Mouse (Mus musculus) embryonic facial prominence, embryonic 15.5 days (tissue): ENCODE measurements around the gene Sgms1. TPM values are rescaled to one million over a fixed set of nuclear protein-coding genes. Genes with fewer than 3 reads are reported as not detected.

ENCODE experiments used
- ATAC-seq: fragments of 200-750 bp; cut with Nextera tagmentation; 2 replicates; pipeline ENCODE4 v1.8.0; 2017; ENCODE audit warnings: low read depth, moderate TSS enrichment; ENCODE audit not compliant: insufficient number of reproducible peaks, low FRiP score, low TSS enrichment
- H3K27ac ChIP-seq: fragments of 300-500 bp; sonication (generic); replicated peaks from 2 replicates; pipeline ENCODE4 v1.5.1; 2015; ENCODE audit warnings: mild to moderate bottlenecking, inconsistent platforms
- H3K27me3 ChIP-seq: fragments of 300-500 bp; sonication (generic); 2 replicates; pipeline ENCODE4 v1.6.1; 2015; ENCODE audit warnings: inconsistent platforms
- H3K36me3 ChIP-seq: fragments of 300-500 bp; sonication (generic); 2 replicates; pipeline ENCODE4 v1.6.1; 2015; ENCODE audit warnings: mild to moderate bottlenecking, inconsistent platforms
- H3K4me1 ChIP-seq: fragments of 300-500 bp; sonication (generic); 2 replicates; pipeline ENCODE4 v1.6.1; 2015; ENCODE audit warnings: inconsistent platforms
- H3K4me2 ChIP-seq: fragments of 300-500 bp; sonication (generic); replicated peaks from 2 replicates; pipeline ENCODE4 v1.6.1; 2015; ENCODE audit warnings: mild to moderate bottlenecking, inconsistent platforms
- H3K4me3 ChIP-seq: fragments of 300-500 bp; sonication (generic); replicated peaks from 2 replicates; pipeline ENCODE4 v1.5.1; 2015; ENCODE audit warnings: mild to moderate bottlenecking, inconsistent platforms
- H3K9ac ChIP-seq: fragments of 300-500 bp; sonication (generic); 2 replicates; pipeline ENCODE4 v1.6.1; 2015; ENCODE audit warnings: inconsistent platforms
- H3K9me3 ChIP-seq: fragments of 300-500 bp; sonication (generic); replicated peaks from 2 replicates; pipeline ENCODE4 v1.6.1; 2016; ENCODE audit warnings: inconsistent platforms
- WGBS: fragments of 180-500 bp; shearing (Covaris S2); methylation state at CpG from one replicate; pipeline ENCODE4 v1.1.7; 2015; 5-methylcytosine and 5-hydroxymethylcytosine counted together
- polyA plus RNA-seq: library from polyadenylated mRNA; unstranded; fragments of >200 nt; fragmentation: Nextera tagmentation; extraction: Ambion mirVana; gene quantifications from 2 replicates; pipeline ENCODE4 v1.2.1, GENCODE M21; 2015

Sgms1 gene
- polyA plus RNA-seq, 1 experiment from 2014 or later, result 38.8 TPM

DNA sequence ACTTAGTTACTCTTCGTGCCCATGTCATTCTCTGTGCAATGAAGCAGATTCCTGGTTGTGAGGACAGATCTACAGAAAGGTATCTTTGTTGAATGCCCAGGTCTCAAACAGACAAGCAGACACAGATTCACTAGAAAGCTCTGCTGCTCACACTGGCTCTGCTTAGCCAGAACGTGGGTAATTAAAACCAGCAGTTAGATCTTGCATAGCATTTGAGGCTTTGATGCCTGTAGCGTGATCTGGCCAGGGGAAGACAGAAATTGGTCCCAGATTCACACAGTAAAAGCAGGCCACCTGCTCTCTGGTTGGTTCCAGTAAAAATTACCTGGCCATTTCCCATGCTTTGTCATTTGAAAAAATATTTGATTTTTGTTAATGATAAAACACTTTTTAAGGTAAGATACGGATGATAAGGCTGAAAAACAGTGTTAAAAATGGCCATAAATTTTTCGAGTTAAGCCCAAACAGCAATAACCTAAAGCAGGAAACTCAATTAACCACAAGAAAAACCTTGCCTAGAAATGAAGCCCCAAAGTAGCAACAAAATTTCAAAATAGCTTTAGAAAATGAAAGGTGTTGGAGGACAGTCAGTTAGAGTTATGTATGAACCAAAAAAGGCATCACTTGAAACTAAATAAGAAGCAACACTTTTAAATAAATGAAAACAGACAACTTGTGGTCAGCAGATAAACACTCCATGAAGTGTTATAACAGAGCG lies 154.6 kb downstream of the Sgms1 start:
- ATAC-seq, result no peak
- peaks cover 9% of the 10 kb centered on the region; the same call in 1 of the 2 replicates for H3K4me1 ChIP-seq
- 39% methylated on average over 6 of the region's 6 CpGs for WGBS
- no peaks in the 10 kb centered on the region for H3K27me3 ChIP-seq
- H3K36me3 ChIP-seq, result no peaks in the 10 kb centered on the region
- H3K4me3 ChIP-seq, result no peak overlapping the region
- no peak overlapping the region for H3K4me2 ChIP-seq
- H3K9me3 ChIP-seq, result no peaks in the 10 kb centered on the region
- no peak overlapping the region for H3K9ac ChIP-seq
- no peak overlapping the region for H3K27ac ChIP-seq

GRCm38 (mm10) chr19:32231292-32231691 lies 158.2 kb downstream of the Sgms1 start:
- ATAC-seq, result no peak
- no peak overlapping the region for H3K9ac ChIP-seq
- H3K4me1 ChIP-seq, result peaks cover 9% of the 10 kb centered on the region; the same call in 1 of the 2 replicates
- no peak overlapping the region for H3K4me2 ChIP-seq
- H3K27ac ChIP-seq, result 0 out of 2 replicates have a peak overlapping the region, but pooled peaks have one; percentile 44
- H3K9me3 ChIP-seq, result no peaks in the 10 kb centered on the region
- H3K27me3 ChIP-seq, result no peaks in the 10 kb centered on the region
- no peak overlapping the region for H3K4me3 ChIP-seq
- 70% methylated on average over 10 of the region's 10 CpGs for WGBS
- H3K36me3 ChIP-seq, result no peaks in the 10 kb centered on the region

DNA sequence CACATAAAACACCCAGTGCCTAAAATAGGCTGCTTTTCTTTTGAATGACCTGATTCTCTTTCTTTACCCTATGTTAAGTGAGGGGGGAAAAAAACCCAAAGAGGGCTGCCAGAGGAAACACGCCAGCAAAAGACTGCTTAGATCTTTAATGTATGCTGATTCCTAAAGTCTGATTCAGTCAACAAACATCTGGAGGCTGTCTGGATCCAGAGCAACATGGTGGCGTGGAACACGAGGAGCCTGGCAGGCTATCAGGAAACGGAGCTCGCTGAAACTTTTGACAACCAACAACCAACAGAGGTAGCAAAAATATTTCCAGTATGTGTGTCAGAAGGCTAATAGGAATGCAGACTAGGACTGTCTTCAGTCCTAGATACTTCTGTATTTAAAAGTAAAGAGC lies 158.7 kb downstream of the Sgms1 start:
- ATAC-seq, result no peak

DNA sequence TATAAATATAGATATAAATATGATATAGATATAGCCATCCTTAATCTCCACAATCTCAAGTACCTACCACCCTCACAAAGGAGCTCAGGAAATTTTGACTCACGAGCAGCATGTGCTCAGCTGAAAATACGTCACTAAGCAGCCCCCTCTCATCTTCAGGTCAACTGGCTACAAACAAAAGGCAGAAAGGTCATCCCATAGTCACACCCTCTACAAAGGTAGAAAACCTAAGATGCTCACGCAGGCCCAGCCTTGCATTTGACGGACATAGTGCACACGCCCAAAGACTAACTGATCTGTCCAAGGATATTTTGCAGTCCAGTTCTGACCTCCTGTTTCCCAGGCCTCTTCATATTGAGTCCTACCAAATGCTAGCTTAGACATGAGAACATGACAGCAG lies 159.2 kb downstream of the Sgms1 start:
- 85% methylated on average over 5 of the region's 5 CpGs for WGBS
- Histone ChIP-seq H3K27me3 (no peaks in the 10 kb centered on the region), H3K27ac (0 out of 2 replicates have a peak overlapping the region, but pooled peaks have one; percentile 31), H3K36me3 (no peaks in the 10 kb centered on the region), H3K4me3 (no peak overlapping the region), H3K9me3 (no peaks in the 10 kb centered on the region), H3K9ac (no peak overlapping the region), H3K4me1 (peaks cover 9% of the 10 kb centered on the region; the same call in 1 of the 2 replicates), H3K4me2 (no peak overlapping the region)
- ATAC-seq, result no peak

More for the DNA sequence above, 158.7 kb downstream of the Sgms1 start:
- Histone ChIP-seq H3K9ac (no peak overlapping the region), H3K27me3 (no peaks in the 10 kb centered on the region), H3K4me2 (no peak overlapping the region), H3K27ac (no peak overlapping the region), H3K4me3 (no peak overlapping the region), H3K36me3 (no peaks in the 10 kb centered on the region), H3K4me1 (peaks cover 9% of the 10 kb centered on the region; the same call in 1 of the 2 replicates), H3K9me3 (no peaks in the 10 kb centered on the region)
- WGBS, result 23% methylated on average over 5 of the region's 5 CpGs

DNA sequence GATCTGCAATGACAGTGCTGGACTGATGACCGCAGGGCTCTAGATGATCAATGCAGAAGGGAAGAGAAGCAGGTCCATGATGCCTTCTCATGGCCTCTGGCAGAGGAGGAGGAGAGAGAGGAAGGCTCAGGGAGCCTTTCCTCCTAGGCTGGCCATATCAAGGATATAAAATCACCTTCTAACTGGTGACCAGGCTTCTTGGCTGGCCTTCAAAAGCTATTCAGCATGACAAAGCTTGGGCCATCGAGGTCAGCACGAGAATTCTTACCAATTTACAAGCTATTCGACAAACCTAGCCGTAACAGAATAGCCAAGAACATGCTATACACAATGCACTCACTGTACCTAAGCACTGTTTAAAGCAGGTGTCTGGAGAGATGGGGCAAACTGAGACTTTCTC lies 159.7 kb downstream of the Sgms1 start:
- H3K4me1 ChIP-seq, result peaks cover 9% of the 10 kb centered on the region; the same call in 1 of the 2 replicates
- no peak overlapping the region for H3K4me2 ChIP-seq
- no peak overlapping the region for H3K4me3 ChIP-seq
- H3K36me3 ChIP-seq, result no peaks in the 10 kb centered on the region
- no peak overlapping the region for H3K9ac ChIP-seq
- no peak overlapping the region for H3K27ac ChIP-seq
- WGBS, result 92% methylated on average over 5 of the region's 5 CpGs
- ATAC-seq, result no peak
- no peaks in the 10 kb centered on the region for H3K27me3 ChIP-seq
- no peaks in the 10 kb centered on the region for H3K9me3 ChIP-seq

GRCm38 (mm10) chr19:32227175-32227574 lies 162.3 kb downstream of the Sgms1 start:
- WGBS, result 82% methylated on average over 2 of the region's 2 CpGs
- no peak overlapping the region for H3K27ac ChIP-seq
- H3K9me3 ChIP-seq, result no peaks in the 10 kb centered on the region
- H3K9ac ChIP-seq, result no peak overlapping the region
- H3K4me1 ChIP-seq, result peaks cover 9% of the 10 kb centered on the region; the same call in 1 of the 2 replicates
- H3K4me2 ChIP-seq, result no peak overlapping the region
- H3K27me3 ChIP-seq, result no peaks in the 10 kb centered on the region
- H3K4me3 ChIP-seq, result no peak overlapping the region
- ATAC-seq, result no peak
- 0 out of 2 replicates have a peak, but pooled peaks cover 2% of the 10 kb centered on the region for H3K36me3 ChIP-seq

GRCm38 (mm10) chr19:32225097-32225490 lies 164.4 kb downstream of the Sgms1 start:
- Histone ChIP-seq H3K27me3 (no peaks in the 10 kb centered on the region), H3K9ac (no peak overlapping the region), H3K27ac (no peak overlapping the region), H3K9me3 (no peaks in the 10 kb centered on the region), H3K4me2 (no peak overlapping the region), H3K4me3 (no peak overlapping the region), H3K4me1 (no peaks in the 10 kb centered on the region), H3K36me3 (0 out of 2 replicates have a peak, but pooled peaks cover 6% of the 10 kb centered on the region)
- no peak for ATAC-seq
- 82% methylated on average over 9 of the region's 9 CpGs for WGBS

- Histone ChIP-seq H3K27ac (no peak overlapping the region), H3K27me3 (no peaks in the 10 kb centered on the region), H3K4me1 (no peaks in the 10 kb centered on the region), H3K36me3 (0 out of 2 replicates have a peak, but pooled peaks cover 6% of the 10 kb centered on the region), H3K9ac (no peak overlapping the region), H3K4me2 (no peak overlapping the region), H3K9me3 (no peaks in the 10 kb centered on the region), H3K4me3 (no peak overlapping the region)
- ATAC-seq, result no peak
- 77% methylated on average over 2 of the region's 2 CpGs for WGBS
Measured at GRCm38 (mm10) chr19:32224318-32225096, 165.0 kb downstream of the Sgms1 start.

- no peak overlapping the region for H3K9ac ChIP-seq
- ATAC-seq, result no peak
- no peaks in the 10 kb centered on the region for H3K4me1 ChIP-seq
- H3K9me3 ChIP-seq, result no peaks in the 10 kb centered on the region
- H3K4me2 ChIP-seq, result no peak overlapping the region
- no peaks in the 10 kb centered on the region for H3K27me3 ChIP-seq
- H3K27ac ChIP-seq, result no peak overlapping the region
- H3K4me3 ChIP-seq, result no peak overlapping the region
- 83% methylated on average over 3 of the region's 3 CpGs for WGBS
- 0 out of 2 replicates have a peak, but pooled peaks cover 6% of the 10 kb centered on the region for H3K36me3 ChIP-seq
Measured at GRCm38 (mm10) chr19:32223751-32224174, 165.8 kb downstream of the Sgms1 start.

DNA sequence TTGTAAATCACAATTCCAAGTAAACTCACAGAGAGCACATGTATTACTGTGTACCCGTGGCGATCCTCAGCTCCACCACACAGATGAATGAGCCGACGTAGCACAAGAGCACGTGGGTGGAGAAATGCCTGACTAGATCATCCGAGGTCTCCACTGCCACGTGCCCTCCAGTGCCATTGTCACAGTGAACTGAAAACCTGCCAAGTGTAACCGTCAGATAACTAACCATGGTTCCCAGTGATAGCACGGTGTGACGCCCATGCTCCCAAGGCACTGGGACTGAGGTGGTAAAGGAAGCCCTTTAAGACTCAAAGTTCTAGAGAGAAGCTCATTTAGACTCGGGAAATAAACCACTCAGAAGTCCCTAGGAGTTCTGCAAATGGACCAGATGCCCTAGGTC lies 167.4 kb downstream of the Sgms1 start:
- no peaks in the 10 kb centered on the region for H3K27me3 ChIP-seq
- ATAC-seq, result no peak
- no peak overlapping the region for H3K4me2 ChIP-seq
- H3K9ac ChIP-seq, result no peak overlapping the region
- no peak overlapping the region for H3K4me3 ChIP-seq
- no peaks in the 10 kb centered on the region for H3K4me1 ChIP-seq
- 95% methylated on average over 11 of the region's 11 CpGs for WGBS
- H3K36me3 ChIP-seq, result 0 out of 2 replicates have a peak, but pooled peaks cover 6% of the 10 kb centered on the region
- H3K9me3 ChIP-seq, result no peaks in the 10 kb centered on the region
- H3K27ac ChIP-seq, result no peak overlapping the region

DNA sequence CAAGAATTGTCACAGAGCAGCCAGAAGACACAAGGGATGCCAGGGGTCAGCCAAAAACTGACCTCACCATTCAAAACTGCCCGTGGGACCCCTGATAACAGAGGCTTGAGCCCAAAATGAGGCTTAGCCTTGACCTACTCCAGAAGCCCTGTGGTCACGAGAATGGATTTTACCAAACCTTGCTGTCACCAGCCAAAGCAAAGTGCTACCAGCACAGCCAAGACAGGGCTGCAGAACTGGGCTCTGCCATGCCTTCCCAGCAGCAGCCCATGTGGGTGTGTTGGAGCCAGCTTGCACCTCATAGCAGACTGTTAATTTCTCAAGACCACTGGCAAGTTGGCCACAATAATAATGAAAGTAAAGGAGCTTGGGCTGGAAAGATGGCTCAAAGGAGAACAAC lies 168.5 kb downstream of the Sgms1 start:
- H3K4me1 ChIP-seq, result no peaks in the 10 kb centered on the region
- H3K9ac ChIP-seq, result no peak overlapping the region
- H3K36me3 ChIP-seq, result 0 out of 2 replicates have a peak, but pooled peaks cover 6% of the 10 kb centered on the region
- 60% methylated on average over 2 of the region's 2 CpGs for WGBS
- H3K27ac ChIP-seq, result no peak overlapping the region
- no peak overlapping the region for H3K4me2 ChIP-seq
- H3K4me3 ChIP-seq, result no peak overlapping the region
- ATAC-seq, result no peak
- H3K9me3 ChIP-seq, result no peaks in the 10 kb centered on the region
- H3K27me3 ChIP-seq, result no peaks in the 10 kb centered on the region
